Mouse (Mus musculus) liver, adult (tissue): ENCODE data around the gene Gm20388.

Source experiments
- GATA4 ChIP-seq: IDR thresholded peaks from 2 replicates; pipeline ENCODE4 v1.6.1; 2014; ENCODE audit warnings: mild to moderate bottlenecking, low read length; ENCODE audit not compliant: insufficient replicate concordance

Gm20388 gene

GRCm38 (mm10) chr8:122260755-122261154 lies 2350.1 kb downstream of the Gm20388 start:
- no peak for TF ChIP-seq GATA4

- no peak for TF ChIP-seq GATA4
Measured at GRCm38 (mm10) chr8:122262835-122263234, 2352.2 kb downstream of the Gm20388 start.

- no peak for TF ChIP-seq GATA4
Measured at GRCm38 (mm10) chr8:122264243-122264642, 2353.6 kb downstream of the Gm20388 start.

- TF ChIP-seq GATA4: no peak
Measured at GRCm38 (mm10) chr8:122265522-122265921, 2354.9 kb downstream of the Gm20388 start.

GRCm38 (mm10) chr8:122266867-122267266 lies 2356.2 kb downstream of the Gm20388 start:
- no peak for TF ChIP-seq GATA4

- no peak for TF ChIP-seq GATA4
Measured at GRCm38 (mm10) chr8:122268861-122269260, 2358.2 kb downstream of the Gm20388 start.

- TF ChIP-seq GATA4: no peak
Measured at GRCm38 (mm10) chr8:122269404-122269803, 2358.8 kb downstream of the Gm20388 start.

GRCm38 (mm10) chr8:122270555-122270954 lies 2359.9 kb downstream of the Gm20388 start:
- no peak for TF ChIP-seq GATA4

- no peak for TF ChIP-seq GATA4
Measured at GRCm38 (mm10) chr8:122273152-122273551, 2362.5 kb downstream of the Gm20388 start.

GRCm38 (mm10) chr8:122273826-122274225 lies 2363.2 kb downstream of the Gm20388 start:
- no peak for TF ChIP-seq GATA4

GRCm38 (mm10) chr8:122274651-122275391 lies 2364.2 kb downstream of the Gm20388 start:
- TF ChIP-seq GATA4: no peak

GRCm38 (mm10) chr8:122276308-122276707 lies 2365.7 kb downstream of the Gm20388 start:
- TF ChIP-seq GATA4: no peak

GRCm38 (mm10) chr8:122277204-122277995 lies 2366.8 kb downstream of the Gm20388 start:
- TF ChIP-seq GATA4: no peak

GRCm38 (mm10) chr8:122280156-122280555 lies 2369.5 kb downstream of the Gm20388 start:
- no peak for TF ChIP-seq GATA4

GRCm38 (mm10) chr8:122280588-122281316 lies 2370.1 kb downstream of the Gm20388 start:
- TF ChIP-seq GATA4: no peak

- TF ChIP-seq GATA4: peak; percentile 38; the same call in 1 of the 2 replicates
Measured at GRCm38 (mm10) chr8:122281317-122282034, 2370.8 kb downstream of the Gm20388 start.

- TF ChIP-seq GATA4: no peak
Measured at GRCm38 (mm10) chr8:122282035-122282358, 2371.4 kb downstream of the Gm20388 start, which contains the start of gene Zfpm1. Gene Zfpm1 (plus strand): TSS chr8:122282141.
